Mouse (Mus musculus): Measurements from ENCODE around the gene Ccdc117. TPM values are rescaled to one million over a fixed set of nuclear protein-coding genes. Genes with fewer than 3 reads are reported as not detected.
"Not testable (repeated sequence)": the region's sequence is repeated elsewhere in the genome, so short reads cannot be mapped to it uniquely, and the experiment has no call there.

Ccdc117 gene
- total RNA-seq, 1 experiment from 2014 or later, result 49.0 TPM

DNA sequence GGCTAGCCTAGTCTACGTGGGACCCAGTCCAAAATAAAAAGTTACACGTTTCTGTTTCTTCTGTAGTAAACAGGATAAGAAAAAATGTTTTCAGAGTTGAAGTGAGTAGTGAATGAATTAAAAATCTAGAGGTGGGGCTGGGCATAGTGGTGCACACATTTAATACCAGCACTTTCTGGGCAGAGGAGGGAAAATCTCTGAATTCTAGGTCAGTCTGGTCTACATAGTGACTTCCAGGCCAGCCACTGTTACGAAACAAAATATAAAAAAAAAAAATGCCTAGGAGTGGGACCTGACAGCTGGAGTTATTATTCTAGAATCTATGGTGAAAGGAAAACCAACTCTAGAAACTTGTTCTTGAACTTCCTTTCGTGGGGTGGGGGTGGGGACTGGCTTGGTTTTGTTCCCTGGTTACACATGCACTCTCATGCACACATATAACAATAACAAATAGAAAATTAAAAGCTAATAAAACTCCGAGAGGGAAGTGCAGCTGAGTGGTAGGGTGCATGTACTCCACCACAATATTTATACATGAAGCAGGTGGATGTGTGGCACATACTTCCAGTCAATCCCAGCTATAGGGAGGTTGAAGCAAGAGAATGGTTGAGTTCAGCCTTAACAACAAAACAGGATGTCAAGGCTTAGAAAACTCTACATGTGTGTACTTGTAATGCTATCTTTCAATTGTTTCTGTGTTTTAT is 647 bp upstream of the Ccdc117 start:
- ATAC-seq (replicated peaks in 1 of 2; ENCODE audit: insufficient read depth in 1 of 2, low FRiP score in 2 of 2, low TSS enrichment in 1 of 2, low read depth in 1 of 2, poor library complexity in 2 of 2, severe bottlenecking in 2 of 2), result peak in 1 of 2 experiments; percentile 13; a peak in 1 of 4 replicates

DNA sequence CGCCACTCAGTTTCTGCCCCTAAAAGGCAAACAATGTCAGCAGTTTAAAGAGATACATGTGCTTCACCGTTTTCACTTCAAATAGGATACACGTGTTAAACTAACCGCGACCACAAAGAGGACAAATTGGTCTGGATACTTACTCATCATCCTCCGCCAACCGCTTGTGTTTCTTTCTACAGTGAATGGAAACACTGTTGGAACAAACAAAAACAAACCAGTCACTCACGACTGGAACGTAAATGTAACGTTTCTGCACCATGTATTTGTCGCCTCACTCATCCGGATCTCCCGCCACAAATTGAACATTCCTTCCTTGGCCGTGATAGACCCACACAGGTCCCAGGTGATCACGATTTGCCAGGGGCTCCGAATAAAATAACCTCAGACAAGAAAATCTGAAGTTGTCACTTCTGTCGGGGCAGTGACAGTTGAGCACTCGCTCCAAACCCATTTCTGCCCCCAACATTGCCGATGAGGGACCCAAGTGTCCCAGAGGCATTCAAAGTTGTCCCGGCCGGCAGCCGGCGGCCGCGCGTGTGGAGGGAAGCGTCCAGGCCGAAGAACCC is 673 bp downstream of the Ccdc117 start:
- no peak for ATAC-seq (replicated peaks in 1 of 2; ENCODE audit: insufficient read depth in 1 of 2, low FRiP score in 2 of 2, low TSS enrichment in 1 of 2, low read depth in 1 of 2, poor library complexity in 2 of 2, severe bottlenecking in 2 of 2)

DNA sequence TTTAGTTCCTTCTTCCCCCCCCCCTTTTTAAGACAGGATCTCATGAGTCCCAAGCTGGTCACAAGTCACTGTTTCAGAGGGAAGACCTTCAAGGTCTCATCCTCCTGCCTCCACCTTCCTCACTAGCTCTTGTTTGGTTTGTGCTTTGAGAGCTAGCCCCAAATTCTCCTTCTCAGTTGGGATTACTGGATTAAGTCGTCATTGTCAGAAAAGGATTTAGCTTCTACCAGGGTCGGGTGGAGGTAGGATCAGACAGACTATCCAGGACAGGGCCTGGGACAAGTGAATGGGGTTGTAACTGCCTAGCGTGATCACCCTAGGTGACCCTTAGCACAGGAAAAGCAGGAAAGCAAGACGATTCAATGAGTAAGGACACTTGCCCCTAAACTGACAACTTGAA is 1.7 kb downstream of the Ccdc117 start:
- no peak for ATAC-seq (replicated peaks in 1 of 2; ENCODE audit: insufficient read depth in 1 of 2, low FRiP score in 2 of 2, low TSS enrichment in 1 of 2, low read depth in 1 of 2, poor library complexity in 2 of 2, severe bottlenecking in 2 of 2)

DNA sequence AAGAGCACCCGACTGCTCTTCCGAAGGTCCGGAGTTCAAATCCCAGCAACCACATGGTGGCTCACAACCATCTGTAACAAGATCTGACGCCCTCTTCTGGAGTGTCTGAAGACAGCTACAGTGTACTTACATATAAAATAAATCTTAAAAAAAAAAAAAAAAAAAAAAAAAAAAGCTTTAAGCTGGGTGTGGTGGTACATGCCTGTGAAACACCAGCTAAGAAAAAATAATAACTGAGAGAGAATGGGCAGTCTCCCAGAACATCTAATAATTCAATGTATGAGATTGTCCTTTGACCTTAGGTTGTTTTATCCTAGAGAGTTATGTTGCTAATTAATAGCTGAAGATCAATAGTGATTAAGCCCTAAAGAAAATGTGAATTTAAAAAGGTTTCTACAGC is 4.5 kb downstream of the Ccdc117 start:
- ATAC-seq (replicated peaks in 1 of 2; ENCODE audit: insufficient read depth in 1 of 2, low FRiP score in 2 of 2, low TSS enrichment in 1 of 2, low read depth in 1 of 2, poor library complexity in 2 of 2, severe bottlenecking in 2 of 2), result not testable (repeated sequence)

DNA sequence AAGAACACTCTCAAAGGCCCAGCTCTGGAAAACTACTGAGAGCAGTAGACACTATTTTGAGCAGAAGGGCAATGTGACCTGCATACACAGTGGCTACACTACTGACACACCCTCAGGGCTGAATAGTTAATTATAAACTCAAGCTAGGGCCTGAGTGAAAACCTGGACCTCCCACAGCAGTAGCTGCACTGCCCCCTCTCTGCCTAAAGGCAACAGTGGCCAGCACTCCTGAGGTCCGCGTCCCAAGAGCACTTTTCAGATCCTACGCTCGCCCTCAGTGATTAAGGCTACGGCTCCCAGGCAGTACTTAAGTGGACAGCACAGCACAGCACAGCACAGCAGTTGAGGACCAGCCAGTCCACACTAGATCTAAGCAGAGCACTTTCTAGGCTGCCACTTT is 8.9 kb downstream of the Ccdc117 start:
- ATAC-seq (replicated peaks in 1 of 2; ENCODE audit: insufficient read depth in 1 of 2, low FRiP score in 2 of 2, low TSS enrichment in 1 of 2, low read depth in 1 of 2, poor library complexity in 2 of 2, severe bottlenecking in 2 of 2), result no peak

DNA sequence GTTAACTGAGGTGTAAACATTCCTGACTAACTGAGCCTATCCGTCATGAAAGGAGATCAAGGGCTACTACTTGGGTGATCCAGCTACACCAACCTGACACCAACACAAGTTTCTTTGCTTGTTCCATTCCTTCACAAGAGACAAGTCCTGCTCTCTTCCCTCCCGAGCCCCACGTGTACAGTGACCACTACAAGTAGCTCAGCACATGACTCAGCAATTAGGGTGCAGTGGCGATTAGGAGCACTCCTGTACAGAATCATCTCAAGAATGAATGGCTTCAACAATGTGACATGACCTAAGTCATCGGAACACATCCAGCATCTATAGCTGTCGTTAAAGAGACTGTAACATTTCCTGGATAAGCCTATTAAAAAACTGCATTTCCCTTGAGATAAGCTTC is 11.3 kb downstream of the Ccdc117 start:
- ATAC-seq (replicated peaks in 1 of 2; ENCODE audit: insufficient read depth in 1 of 2, low FRiP score in 2 of 2, low TSS enrichment in 1 of 2, low read depth in 1 of 2, poor library complexity in 2 of 2, severe bottlenecking in 2 of 2), result no peak

DNA sequence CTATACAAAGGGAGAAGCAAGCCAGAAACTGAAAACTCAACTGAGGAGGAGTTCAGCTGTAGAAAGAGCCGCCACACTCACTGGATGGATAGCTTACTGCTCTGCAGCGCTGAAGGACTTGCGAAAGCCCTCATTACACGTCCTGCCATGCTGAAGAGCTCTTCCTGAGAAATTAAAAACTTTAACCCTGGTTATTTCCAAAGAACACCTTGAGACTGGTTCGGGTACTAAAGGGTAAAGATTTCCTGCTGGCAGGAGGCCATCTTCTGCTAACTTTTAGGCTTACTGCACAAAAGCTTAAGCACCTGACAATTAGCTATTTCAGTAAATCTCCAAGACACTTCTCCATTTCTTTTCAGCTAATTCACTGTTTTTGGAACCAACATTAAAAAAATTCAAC is 11.8 kb downstream of the Ccdc117 start:
- no peak for ATAC-seq (replicated peaks in 1 of 2; ENCODE audit: insufficient read depth in 1 of 2, low FRiP score in 2 of 2, low TSS enrichment in 1 of 2, low read depth in 1 of 2, poor library complexity in 2 of 2, severe bottlenecking in 2 of 2)

DNA sequence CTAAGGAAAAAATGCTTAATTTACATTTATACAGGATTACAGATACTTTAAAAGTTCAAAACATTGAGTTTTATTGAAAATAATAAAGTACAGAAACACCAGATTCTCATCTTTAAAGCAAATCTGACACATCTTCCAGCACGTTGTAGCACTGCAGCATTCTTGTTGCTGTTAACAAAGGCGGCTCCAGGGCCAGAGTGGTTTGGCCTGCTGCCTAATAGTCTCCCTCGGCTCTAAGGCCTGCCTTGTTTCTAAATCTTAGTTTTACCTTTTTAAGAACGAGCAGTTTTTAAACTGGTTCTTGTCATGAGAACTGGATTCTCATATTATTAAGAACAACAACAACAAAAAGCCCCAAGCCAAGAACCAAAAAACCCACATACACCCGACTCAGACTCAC is 13.1 kb downstream of the Ccdc117 start:
- ATAC-seq (replicated peaks in 1 of 2; ENCODE audit: insufficient read depth in 1 of 2, low FRiP score in 2 of 2, low TSS enrichment in 1 of 2, low read depth in 1 of 2, poor library complexity in 2 of 2, severe bottlenecking in 2 of 2), result no peak

DNA sequence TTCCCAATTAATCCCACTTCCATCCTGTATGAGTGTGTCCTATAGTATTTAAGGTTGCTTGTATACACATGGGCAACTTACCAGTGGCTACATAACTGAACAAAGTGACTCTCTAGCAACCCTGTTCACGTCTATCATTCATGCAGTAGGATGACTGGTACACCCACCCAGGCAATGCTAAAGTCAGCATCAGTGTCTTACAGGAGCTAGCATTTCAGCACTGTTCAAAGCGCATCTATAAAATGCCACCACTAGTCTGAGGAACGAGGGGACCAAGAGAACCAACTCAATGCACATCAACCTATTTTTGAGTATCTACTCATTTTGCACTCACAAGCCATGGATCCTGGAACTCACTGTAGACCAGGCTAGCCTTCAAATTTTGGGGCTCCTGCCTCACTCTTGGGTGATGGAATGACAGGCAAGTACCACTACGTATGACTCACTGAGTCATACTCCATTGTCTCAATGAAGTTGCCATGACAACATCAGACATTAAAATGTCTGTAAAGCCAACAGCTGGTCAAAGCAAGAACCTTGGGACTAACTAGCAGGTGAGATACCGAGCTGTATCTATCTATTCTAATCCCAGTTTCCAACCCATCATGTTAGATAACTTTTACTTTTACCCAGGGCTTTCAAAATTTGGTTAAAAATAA is 14.0 kb downstream of the Ccdc117 start:
- no peak for ATAC-seq (replicated peaks in 1 of 2; ENCODE audit: insufficient read depth in 1 of 2, low FRiP score in 2 of 2, low TSS enrichment in 1 of 2, low read depth in 1 of 2, poor library complexity in 2 of 2, severe bottlenecking in 2 of 2)

DNA sequence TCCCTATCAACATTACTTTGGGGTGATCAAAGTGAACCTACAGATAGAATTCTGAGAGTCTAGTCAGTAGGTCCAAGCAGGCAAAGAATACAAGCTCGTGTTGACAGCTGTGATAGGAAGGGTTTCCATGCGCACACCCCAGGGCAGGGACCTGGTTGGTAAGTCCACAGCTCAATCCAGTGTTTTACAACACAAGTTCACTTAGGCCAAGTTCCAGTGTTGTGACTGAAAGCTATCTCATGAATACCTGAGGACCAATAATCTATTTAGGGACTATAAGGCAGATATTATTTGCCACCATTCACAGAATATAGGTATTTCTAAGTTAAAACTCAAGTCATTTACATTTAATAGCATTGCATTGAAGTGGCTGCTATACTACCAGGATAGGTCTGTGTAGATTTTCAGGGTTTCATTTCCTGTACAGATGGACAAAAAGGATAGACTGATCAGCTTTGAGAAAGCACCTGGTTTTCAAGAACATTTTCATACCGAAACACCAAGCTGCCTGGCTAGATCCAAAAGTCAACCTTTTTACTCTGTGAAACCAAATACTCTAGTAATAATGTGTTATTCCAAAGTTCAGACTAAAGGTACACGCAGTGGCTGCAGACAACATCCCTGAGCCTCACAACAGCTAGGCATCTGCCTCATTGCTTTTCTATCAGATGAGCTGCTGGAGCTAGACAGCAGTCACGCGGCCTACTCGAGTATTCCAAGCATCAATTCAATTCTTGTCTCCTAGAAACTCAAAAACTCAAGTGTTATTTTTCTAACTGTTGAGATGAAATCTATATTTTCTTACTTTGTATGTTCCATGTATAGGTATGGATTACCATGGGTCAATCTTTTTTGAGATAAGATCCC is 15.2 kb downstream of the Ccdc117 start:
- no peak for ATAC-seq (replicated peaks in 1 of 2; ENCODE audit: insufficient read depth in 1 of 2, low FRiP score in 2 of 2, low TSS enrichment in 1 of 2, low read depth in 1 of 2, poor library complexity in 2 of 2, severe bottlenecking in 2 of 2)

DNA sequence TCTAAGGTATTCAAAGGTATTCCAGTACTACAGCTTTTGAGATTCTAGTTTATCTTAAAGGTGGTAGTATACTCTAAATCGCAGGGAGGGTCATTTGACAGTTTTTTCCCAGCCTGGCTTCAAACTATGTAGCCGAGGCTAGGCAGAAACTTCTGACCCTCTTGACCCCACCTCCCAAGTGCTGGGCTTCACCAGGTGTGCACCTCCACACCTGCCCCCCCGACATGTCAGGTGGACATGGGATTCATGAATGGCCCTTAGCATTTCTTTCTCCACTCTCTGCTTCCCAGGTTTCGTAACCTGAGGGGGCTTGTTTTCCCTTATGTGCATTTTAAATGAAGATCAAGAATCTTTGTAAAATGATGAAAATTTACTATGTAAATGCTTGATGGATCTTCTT is 16.6 kb downstream of the Ccdc117 start:
- ATAC-seq (replicated peaks in 1 of 2; ENCODE audit: insufficient read depth in 1 of 2, low FRiP score in 2 of 2, low TSS enrichment in 1 of 2, low read depth in 1 of 2, poor library complexity in 2 of 2, severe bottlenecking in 2 of 2), result no peak

DNA sequence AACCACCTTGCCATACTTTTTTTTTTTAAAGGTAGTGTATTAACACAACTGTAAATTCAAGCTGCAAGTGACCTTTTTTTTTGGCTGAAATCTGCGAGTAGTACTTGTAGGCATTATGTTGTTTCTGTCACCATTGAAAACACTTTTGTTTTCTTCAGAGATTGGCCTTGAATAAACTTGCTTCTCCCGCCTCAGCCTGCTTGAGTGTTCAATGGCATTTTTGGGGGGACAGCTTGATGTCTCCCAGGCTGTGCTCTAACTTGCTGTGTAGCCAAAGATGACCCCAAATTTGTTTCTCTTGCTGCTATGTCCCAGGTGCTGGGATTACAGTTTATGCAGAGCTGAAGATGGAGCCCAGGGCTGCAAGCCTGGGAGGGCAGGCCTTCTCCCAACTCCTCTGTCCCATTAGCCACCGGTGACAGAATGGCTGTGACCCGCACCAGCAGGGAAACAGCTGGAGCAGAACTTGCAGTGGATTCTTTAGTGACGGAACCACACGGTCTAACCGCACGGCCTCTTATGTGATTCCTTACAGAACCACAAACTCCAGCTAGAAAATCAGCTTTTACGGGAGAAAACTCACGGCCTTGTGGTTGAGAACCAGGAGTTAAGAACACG is 19.1 kb downstream of the Ccdc117 start:
- ATAC-seq (replicated peaks in 1 of 2; ENCODE audit: insufficient read depth in 1 of 2, low FRiP score in 2 of 2, low TSS enrichment in 1 of 2, low read depth in 1 of 2, poor library complexity in 2 of 2, severe bottlenecking in 2 of 2), result no peak

DNA sequence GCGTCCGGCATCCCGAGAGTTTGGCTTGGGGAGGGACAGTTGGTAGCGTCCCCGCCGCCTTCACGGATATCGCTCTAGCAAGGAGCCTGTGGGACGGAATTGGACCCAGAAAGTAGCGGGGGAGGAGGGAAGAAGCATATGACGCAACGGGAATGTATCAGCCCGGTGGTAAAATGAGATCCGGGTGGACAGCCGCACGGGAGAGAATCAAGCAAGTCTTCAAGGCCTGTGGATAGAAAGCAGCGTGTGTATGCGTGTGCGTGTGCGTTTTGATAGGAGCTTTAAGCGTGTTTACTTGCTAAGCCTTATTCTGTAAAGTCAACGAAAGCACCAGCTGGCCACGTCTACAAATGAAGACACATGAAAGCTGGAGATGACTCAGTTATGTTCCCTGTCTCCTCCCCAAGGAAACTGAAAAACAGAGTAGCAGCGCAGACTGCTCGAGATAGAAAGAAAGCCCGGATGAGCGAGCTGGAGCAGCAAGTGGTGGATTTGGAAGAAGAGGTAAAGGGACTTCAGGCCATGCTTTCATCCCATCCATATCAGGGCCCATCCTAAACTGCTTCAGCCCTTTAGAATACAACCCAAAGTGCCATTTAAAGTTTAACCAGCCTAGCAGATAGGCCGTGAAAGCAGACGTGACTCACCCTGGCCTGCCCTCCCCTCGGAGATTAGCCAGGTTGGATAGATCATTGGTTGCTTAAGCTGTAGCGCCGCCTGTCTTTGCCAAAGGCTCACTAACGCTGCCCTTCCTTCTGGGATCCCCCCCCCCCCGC is 20.3 kb downstream of the Ccdc117 start:
- ATAC-seq (replicated peaks in 1 of 2; ENCODE audit: insufficient read depth in 1 of 2, low FRiP score in 2 of 2, low TSS enrichment in 1 of 2, low read depth in 1 of 2, poor library complexity in 2 of 2, severe bottlenecking in 2 of 2), result peak; percentile 51 to 57

DNA sequence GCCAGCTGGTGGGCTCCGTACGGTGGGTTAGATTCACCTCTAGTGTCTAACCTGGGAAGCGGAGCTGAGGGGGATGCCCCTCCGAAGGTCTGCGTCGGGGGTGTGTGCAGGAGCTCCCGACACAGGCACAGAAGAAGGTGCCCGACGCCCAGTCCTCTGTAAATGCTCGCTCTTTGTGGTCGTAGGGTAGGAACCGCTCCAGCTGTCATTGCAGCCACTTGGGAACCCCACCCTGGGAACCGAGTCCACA is 20.8 kb downstream of the Ccdc117 start:
- 0 out of 4 replicates have a peak, but pooled peaks of 1 of the 2 experiments have one; percentile 3 for ATAC-seq (replicated peaks in 1 of 2; ENCODE audit: insufficient read depth in 1 of 2, low FRiP score in 2 of 2, low TSS enrichment in 1 of 2, low read depth in 1 of 2, poor library complexity in 2 of 2, severe bottlenecking in 2 of 2)

DNA sequence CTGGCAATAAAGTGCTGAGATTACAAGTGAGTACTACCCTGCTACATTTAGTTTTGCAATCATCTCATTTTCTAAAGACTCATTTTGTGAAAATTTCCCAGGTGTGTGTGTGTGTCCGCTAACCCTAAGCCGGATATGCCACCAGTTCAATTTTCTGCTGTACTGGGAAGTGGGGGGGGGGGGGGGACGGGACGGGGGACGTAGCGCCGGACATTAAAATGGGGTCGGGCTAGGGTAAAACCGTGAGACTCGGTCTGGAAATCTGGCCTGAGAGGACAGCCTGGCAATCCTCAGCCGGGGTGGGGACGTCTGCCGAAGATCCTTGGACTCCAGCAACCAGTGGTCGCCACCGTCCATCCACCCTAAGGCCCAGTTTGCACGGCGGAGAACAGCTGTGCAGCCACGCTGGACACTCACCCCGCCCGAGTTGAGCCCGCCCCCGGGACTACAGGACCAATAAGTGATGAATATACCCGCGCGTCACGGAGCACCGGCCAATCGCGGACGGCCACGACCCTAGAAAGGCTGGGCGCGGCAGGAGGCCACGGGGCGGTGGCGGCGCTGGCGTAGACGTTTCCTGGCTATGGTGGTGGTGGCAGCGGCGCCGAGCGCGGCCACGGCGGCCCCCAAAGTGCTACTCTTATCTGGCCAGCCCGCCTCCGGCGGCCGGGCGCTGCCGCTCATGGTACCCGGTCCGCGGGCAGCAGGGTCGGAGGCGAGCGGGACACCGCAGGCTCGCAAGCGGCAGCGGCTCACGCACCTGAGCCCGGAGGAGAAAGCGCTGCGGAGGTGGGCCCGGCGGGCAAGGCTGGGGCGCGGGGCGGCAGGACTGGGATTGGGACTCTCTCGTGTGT is 21.3 kb downstream of the Ccdc117 start, which contains the start of gene Xbp1:
Gene Xbp1 (plus strand): TSS at position 248 of the 854 bp plus-strand sequence.
- ATAC-seq (replicated peaks in 1 of 2; ENCODE audit: insufficient read depth in 1 of 2, low FRiP score in 2 of 2, low TSS enrichment in 1 of 2, low read depth in 1 of 2, poor library complexity in 2 of 2, severe bottlenecking in 2 of 2), result peak; percentile 95 to 96

DNA sequence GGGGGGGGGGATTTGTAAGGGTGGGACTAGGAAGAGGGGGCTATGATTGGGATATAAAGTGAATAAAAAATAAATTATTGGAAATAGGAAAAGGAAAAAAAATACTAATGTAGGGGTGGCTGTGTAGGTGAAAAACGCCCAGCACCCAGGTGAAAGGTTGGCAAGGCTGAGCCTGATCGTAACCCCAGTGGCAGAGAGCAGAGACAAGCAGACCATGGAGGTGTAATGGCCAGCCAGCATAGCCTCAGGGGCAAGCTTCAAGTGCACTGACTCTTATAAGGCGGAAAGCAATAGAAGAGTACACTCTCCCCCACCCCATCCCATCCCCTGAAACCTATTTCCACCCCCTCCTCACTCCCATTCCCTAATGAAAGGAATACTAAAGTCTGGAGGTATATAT is 22.3 kb downstream of the Ccdc117 start:
- ATAC-seq (replicated peaks in 1 of 2; ENCODE audit: insufficient read depth in 1 of 2, low FRiP score in 2 of 2, low TSS enrichment in 1 of 2, low read depth in 1 of 2, poor library complexity in 2 of 2, severe bottlenecking in 2 of 2), result no peak

Data from hematopoietic stem cell, adult 5-6 weeks (primary cell).